Mouse (Mus musculus) lung, embryonic 16.5 days (tissue): ENCODE measurements around the gene Vps9d1. TPM values are rescaled to one million over a fixed set of nuclear protein-coding genes. Genes with fewer than 3 reads are reported as not detected.
"Not testable (repeated sequence)": the region's sequence is repeated elsewhere in the genome, so short reads cannot be mapped to it uniquely, and the experiment has no call there.

Experiments used
- ATAC-seq: fragments of 200-750 bp; cut with Nextera tagmentation; 2 replicates; pipeline ENCODE4 v1.8.0; 2017; ENCODE audit warnings: low read depth, mild to moderate bottlenecking, moderate library complexity
- H3K27ac ChIP-seq: fragments of 300-500 bp; sonication (generic); 2 replicates; pipeline ENCODE4 v1.5.1; 2014; ENCODE audit warnings: mild to moderate bottlenecking, control low read depth, low read length
- H3K27me3 ChIP-seq: fragments of 300-500 bp; sonication (generic); 2 replicates; pipeline ENCODE4 v1.6.1; 2014; ENCODE audit warnings: low read depth, low read length, mixed read lengths; ENCODE audit not compliant: control insufficient read depth, insufficient read depth
- H3K36me3 ChIP-seq: fragments of 300-500 bp; sonication (generic); 2 replicates; pipeline ENCODE4 v1.6.1; 2014; ENCODE audit warnings: low read length; ENCODE audit not compliant: control insufficient read depth, insufficient read depth
- H3K4me1 ChIP-seq: fragments of 300-500 bp; sonication (generic); replicated peaks from 2 replicates; pipeline ENCODE4 v1.6.1; 2014; ENCODE audit warnings: low read length, mixed read lengths; ENCODE audit not compliant: control insufficient read depth, insufficient read depth
- H3K4me2 ChIP-seq: fragments of 300-500 bp; sonication (generic); 2 replicates; pipeline ENCODE4 v1.6.1; 2014; ENCODE audit warnings: low read depth, low read length, control low read depth
- H3K4me3 ChIP-seq: fragments of 300-500 bp; sonication (generic); 2 replicates; pipeline ENCODE4 v1.5.1; 2014; ENCODE audit warnings: mild to moderate bottlenecking, low read length, control low read depth
- H3K9ac ChIP-seq: fragments of 300-500 bp; sonication (generic); 2 replicates; pipeline ENCODE4 v1.6.1; 2014; ENCODE audit warnings: low read length, control low read depth
- H3K9me3 ChIP-seq: fragments of 300-500 bp; sonication (generic); 2 replicates; pipeline ENCODE4 v1.6.1; 2016; ENCODE audit warnings: low read length; ENCODE audit not compliant: control insufficient read depth
- WGBS: fragments of 180-500 bp; shearing (Covaris S2); extraction: QIAGEN DNeasy Blood & Tissue Kit; methylation state at CpG from one replicate; pipeline ENCODE4 v1.1.7; 2014; 5-methylcytosine and 5-hydroxymethylcytosine counted together
- polyA plus RNA-seq: library from polyadenylated mRNA; unstranded; fragments of >200 nt; fragmentation: Nextera tagmentation; extraction: Ambion mirVana; gene quantifications from 2 replicates; pipeline ENCODE4 v1.2.1, GENCODE M21; 2015

Vps9d1 gene
- polyA plus RNA-seq, 1 experiment from 2014 or later = 23.2 TPM

GRCm38 (mm10) chr8:123267926-123268656 is 13.9 kb upstream of the Vps9d1 start:
- Histone ChIP-seq H3K4me2 (no peak overlapping the region), H3K27me3 (no peaks in the 10 kb centered on the region), H3K36me3 (peaks cover 45% of the 10 kb centered on the region), H3K9me3 (no peaks in the 10 kb centered on the region), H3K9ac (no peak overlapping the region), H3K27ac (no peak overlapping the region), H3K4me1 (no peaks in the 10 kb centered on the region), H3K4me3 (no peak overlapping the region)
- ATAC-seq = no peak
- WGBS = 71% methylated on average over 14 of the region's 14 CpGs

- H3K27ac ChIP-seq, H3K4me3 ChIP-seq, H3K9me3 ChIP-seq, H3K27me3 ChIP-seq, H3K4me2 ChIP-seq, H3K9ac ChIP-seq, ATAC-seq: not testable (repeated sequence)
- Histone ChIP-seq H3K36me3 (peaks cover 25% of the 10 kb centered on the region), H3K4me1 (peaks cover 18% of the 10 kb centered on the region)
- WGBS = 88% methylated on average over 8 of the region's 8 CpGs
Measured at GRCm38 (mm10) chr8:123257593-123257992, 3.4 kb upstream of the Vps9d1 start.

GRCm38 (mm10) chr8:123257114-123257513 is 3.0 kb upstream of the Vps9d1 start:
- Histone ChIP-seq H3K4me3 (no peak overlapping the region), H3K36me3 (peaks cover 23% of the 10 kb centered on the region), H3K9ac (no peak overlapping the region), H3K27me3 (no peaks in the 10 kb centered on the region), H3K9me3 (no peaks in the 10 kb centered on the region), H3K4me1 (peaks cover 19% of the 10 kb centered on the region), H3K27ac (no peak overlapping the region), H3K4me2 (no peak overlapping the region)
- 88% methylated on average over 3 of the region's 3 CpGs for WGBS
- ATAC-seq = no peak

- Histone ChIP-seq H3K9me3 (no peaks in the 10 kb centered on the region), H3K36me3 (peaks cover 16% of the 10 kb centered on the region), H3K4me1 (peaks cover 19% of the 10 kb centered on the region), H3K27me3 (no peaks in the 10 kb centered on the region), H3K9ac (peak overlapping the region; percentile 99), H3K4me3 (peak overlapping the region; percentile 97), H3K27ac (no peak overlapping the region), H3K4me2 (peak overlapping the region; percentile 90)
- 62% methylated on average over 6 of the region's 6 CpGs for WGBS
- ATAC-seq = no peak
Measured at GRCm38 (mm10) chr8:123255170-123255569, 1.0 kb upstream of the Vps9d1 start.

- 1% methylated on average over 34 of the region's 40 CpGs for WGBS
- Histone ChIP-seq H3K9ac (peak overlapping the region; percentile 99), H3K27me3 (no peaks in the 10 kb centered on the region), H3K27ac (peak overlapping the region; percentile 70), H3K4me1 (peaks cover 19% of the 10 kb centered on the region), H3K4me3 (peak overlapping the region; percentile 97), H3K9me3 (no peaks in the 10 kb centered on the region), H3K36me3 (peaks cover 8% of the 10 kb centered on the region), H3K4me2 (peak overlapping the region; percentile 90)
- ATAC-seq = peak; percentile 50
Measured at GRCm38 (mm10) chr8:123253451-123254098, 573 bp downstream of the Vps9d1 start.

- no peak for ATAC-seq
- WGBS = 39% methylated on average over 4 of the region's 4 CpGs
- H3K9me3 ChIP-seq = no peaks in the 10 kb centered on the region
- peaks cover 12% of the 10 kb centered on the region for H3K36me3 ChIP-seq
- H3K27me3 ChIP-seq = no peaks in the 10 kb centered on the region
- H3K27ac ChIP-seq = no peak overlapping the region
- peak overlapping the region; percentile 99; the same call in 1 of the 2 replicates for H3K9ac ChIP-seq
- peak overlapping the region; percentile 97 for H3K4me3 ChIP-seq
- H3K4me1 ChIP-seq = peaks cover 19% of the 10 kb centered on the region
- peak overlapping the region; percentile 90 for H3K4me2 ChIP-seq
Measured at GRCm38 (mm10) chr8:123252925-123253324, 1.2 kb downstream of the Vps9d1 start.

- peaks cover 17% of the 10 kb centered on the region for H3K36me3 ChIP-seq
- no peaks in the 10 kb centered on the region for H3K27me3 ChIP-seq
- peaks cover 19% of the 10 kb centered on the region for H3K4me1 ChIP-seq
- H3K9me3 ChIP-seq = no peaks in the 10 kb centered on the region
- H3K4me2 ChIP-seq = no peak overlapping the region
- 96% methylated on average over 5 of the region's 5 CpGs for WGBS
- ATAC-seq = no peak
- H3K27ac ChIP-seq = no peak overlapping the region
- no peak overlapping the region for H3K9ac ChIP-seq
- no peak overlapping the region for H3K4me3 ChIP-seq
Measured at GRCm38 (mm10) chr8:123250940-123251339, 3.2 kb downstream of the Vps9d1 start.

DNA sequence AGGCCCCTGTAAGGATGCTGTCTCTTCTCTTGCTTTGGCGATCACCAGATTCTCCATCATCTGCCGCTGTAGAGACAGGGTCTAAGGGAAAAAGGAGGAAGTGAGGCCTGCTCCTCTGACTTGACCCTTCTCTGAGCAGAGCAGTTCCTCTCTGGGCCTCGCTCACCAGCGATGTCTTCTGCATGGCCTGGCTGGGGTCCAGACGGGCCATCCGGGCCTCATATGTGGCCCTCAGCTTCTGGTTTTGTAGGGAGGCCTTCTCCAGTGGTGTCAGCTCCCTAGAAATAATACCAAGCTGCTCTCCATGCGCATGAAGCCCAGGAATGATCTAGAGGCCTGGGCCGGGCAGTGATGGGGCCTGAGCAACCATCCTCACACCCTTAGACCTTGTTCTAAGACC is 5.6 kb downstream of the Vps9d1 start:
- H3K27me3 ChIP-seq = no peaks in the 10 kb centered on the region
- no peaks in the 10 kb centered on the region for H3K9me3 ChIP-seq
- peaks cover 21% of the 10 kb centered on the region for H3K36me3 ChIP-seq
- no peak overlapping the region for H3K4me2 ChIP-seq
- ATAC-seq = no peak
- H3K4me1 ChIP-seq = peaks cover 9% of the 10 kb centered on the region
- 86% methylated on average over 8 of the region's 8 CpGs for WGBS
- no peak overlapping the region for H3K9ac ChIP-seq
- no peak overlapping the region for H3K4me3 ChIP-seq
- H3K27ac ChIP-seq = no peak overlapping the region

DNA sequence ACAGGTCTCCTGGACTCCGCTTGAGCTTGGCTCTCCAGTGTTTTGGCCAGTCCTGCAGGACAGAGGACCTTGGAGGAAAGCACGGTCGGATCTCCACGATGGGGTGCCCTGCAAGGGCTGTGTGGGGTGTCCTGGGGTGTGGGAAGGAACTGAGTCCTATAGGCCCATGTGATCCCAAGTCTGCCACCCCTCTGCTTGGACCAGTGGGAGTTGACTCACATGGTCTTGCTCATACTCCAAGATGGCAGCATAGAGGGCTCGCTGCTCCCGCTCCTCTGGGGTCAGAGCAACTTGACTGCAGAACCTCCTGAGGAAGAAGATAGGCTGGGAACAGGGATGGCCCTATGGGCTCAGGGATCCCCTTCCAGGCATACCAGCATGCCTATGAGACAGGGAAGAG is 6.4 kb downstream of the Vps9d1 start:
- no peak overlapping the region for H3K4me3 ChIP-seq
- no peak overlapping the region for H3K9ac ChIP-seq
- H3K9me3 ChIP-seq = no peaks in the 10 kb centered on the region
- H3K27me3 ChIP-seq = no peaks in the 10 kb centered on the region
- no peak overlapping the region for H3K4me2 ChIP-seq
- peaks cover 3% of the 10 kb centered on the region for H3K4me1 ChIP-seq
- no peak for ATAC-seq
- 95% methylated on average over 6 of the region's 6 CpGs for WGBS
- no peak overlapping the region for H3K27ac ChIP-seq
- H3K36me3 ChIP-seq = peaks cover 21% of the 10 kb centered on the region
